Mouse (Mus musculus) adrenal gland (tissue): ENCODE results near the gene Mrps7.

ENCODE experiments used
- intact Hi-C: fragments of 180-260 bp; cut with DNase I; formaldehyde crosslinking; loops from one replicate; pipeline ENCODE4 v1.15.1; 2025

The Mrps7 gene

DNA sequence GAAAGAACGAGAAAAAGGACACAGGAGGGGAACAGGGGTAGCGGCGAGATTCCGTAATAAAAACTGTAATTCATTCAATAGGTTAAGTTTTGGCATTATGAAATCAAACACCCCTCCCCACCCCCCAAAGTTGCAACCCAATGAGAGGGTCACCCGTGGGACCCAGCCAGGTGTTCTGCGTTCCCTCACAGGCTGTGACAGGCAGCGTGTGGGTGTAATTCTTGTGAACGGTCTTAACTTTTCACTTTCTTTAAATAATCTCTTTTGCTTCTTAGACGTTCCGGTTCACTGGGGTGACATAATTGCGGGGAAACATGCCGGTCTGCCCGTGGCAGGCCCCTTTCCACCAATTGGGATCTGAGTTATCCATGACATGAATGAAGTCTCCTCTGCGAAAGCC is 41.8 kb downstream of the Mrps7 start:
- intact Hi-C loops, result loop anchor here (5.0 kb wide), 1 partner anchor 167 kb away; the partner anchor contains the start of genes Caskin2 and Tsen54

DNA sequence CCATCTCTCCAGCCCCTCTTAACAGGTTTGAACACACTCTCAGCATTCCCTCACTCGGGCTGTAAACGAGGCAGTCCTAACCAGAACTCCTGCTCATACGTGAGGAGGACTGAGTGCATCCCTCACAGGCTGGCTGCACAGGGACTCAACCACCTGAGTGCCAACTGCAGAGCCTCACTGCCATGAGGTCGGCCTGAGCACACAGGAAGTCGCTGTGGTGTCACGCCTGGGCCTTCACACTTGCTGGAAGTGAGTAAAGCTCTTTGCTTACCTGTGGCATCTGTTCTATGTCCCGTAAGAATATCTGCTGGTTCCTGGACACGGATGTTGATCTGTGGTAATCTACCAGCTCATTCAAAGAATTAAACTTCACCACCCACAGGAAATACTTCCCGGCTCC is 42.7 kb downstream of the Mrps7 start:
- intact Hi-C loops, result loop anchor here (2.0 to 5.0 kb wide), 2 partner anchors 68 to 166 kb away; partner anchors contain the start of genes Caskin2 and Tsen54

DNA sequence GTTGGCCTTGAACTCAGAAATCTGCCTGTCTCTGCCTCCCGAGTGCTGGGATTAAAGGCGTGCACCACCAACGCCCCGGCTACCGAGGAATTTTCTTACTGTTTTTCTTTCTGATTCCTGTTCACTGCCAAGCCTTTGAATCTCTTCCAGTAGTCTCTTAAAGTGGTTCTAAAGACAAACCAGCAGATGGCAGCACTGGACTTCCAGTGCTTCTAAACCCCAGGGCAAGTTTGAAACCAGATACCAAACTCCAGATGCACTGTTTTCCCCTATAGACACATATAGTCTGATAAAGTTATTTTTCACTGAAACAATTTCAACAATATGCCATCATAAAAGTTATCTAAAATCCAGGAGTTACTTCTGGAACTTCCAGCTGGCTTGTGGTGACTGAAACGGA is 43.7 kb downstream of the Mrps7 start:
- intact Hi-C loops, result loop anchor here (2.0 to 5.0 kb wide), 2 partner anchors 67 to 165 kb away; partner anchors contain the start of genes Caskin2 and Tsen54

DNA sequence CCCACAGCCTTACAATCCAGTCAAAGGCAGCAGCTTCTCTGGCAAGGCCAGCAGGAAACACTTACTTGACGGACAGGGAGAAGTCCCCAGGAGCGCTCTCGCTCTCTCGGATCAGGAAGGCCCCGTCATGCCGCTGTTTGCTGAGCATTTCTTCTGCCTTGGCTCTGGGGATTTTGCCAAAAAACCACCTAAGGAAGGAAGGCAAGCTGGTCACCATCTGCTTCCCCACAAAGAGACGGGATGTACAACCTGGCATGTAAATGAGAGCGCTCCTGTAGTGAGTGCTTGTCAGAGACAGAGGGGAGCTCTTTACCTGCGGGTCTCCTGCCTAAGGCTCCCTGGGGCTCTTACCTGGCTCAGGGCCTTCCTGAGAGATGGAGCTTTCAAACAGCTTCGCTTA is 46.0 kb downstream of the Mrps7 start:
- intact Hi-C loops, result loop anchor here (5.0 kb wide), 1 partner anchor 163 kb away; the partner anchor contains the start of genes Caskin2 and Tsen54

DNA sequence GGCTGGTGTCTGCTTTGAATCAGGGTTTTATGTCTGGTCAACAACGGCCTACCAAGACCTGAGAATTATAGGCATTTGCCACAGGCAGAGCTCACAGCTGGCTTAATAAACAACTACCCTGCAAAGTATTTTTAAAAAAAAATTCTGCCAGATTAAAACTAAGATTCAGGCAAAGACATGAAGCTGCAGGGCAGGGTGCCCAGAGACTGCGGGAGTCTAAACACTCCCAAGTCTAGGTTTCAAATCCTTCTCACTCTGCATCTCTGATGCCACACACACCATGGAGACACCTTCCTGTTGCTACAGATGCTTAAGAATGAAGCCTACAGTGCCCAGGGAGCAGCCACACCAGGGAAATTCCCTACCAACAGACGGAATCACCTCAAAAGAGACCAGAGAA is 48.0 kb downstream of the Mrps7 start:
- intact Hi-C loops, result no loop called here

DNA sequence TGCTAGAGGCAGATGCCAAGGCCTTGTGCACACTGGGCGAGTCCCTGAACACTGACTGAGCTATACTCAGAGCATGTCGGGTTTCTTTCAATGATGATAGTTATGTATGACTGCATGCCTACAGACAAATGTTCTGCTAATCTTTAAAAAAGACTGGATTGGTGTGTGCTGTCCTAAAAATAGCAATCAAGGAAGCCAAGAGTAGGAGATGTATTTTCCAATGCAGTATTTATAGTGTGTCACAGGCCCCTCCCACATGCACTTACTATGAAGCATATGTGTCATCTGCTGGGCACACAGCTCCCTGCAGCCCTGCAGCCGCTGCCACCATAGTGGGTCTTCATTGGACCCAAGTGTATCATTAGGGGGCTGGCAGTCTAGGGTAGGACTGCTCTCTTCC is 49.5 kb downstream of the Mrps7 start:
- intact Hi-C loops, result no loop called here

DNA sequence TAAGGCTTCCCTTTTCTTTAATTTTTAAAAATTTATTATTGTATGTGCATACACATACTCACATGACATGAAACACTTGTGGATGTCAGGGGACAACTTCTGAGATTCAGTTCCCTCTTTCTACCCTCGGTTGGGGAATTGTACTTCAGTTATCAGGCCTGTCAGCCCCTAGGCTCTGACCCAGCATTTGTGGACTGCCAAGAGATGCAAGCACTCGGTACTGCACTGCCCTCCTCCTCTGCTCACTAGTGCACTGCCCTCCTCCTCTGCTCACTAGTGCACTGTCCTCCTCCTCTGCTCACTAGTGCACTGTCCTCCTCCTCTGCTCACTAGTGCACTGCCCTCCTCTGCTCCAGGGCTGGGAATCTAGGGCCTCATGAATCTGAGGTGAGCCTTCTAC is 50.4 kb downstream of the Mrps7 start:
- intact Hi-C loops, result no loop called here
